Mouse (Mus musculus) midbrain, embryonic 12.5 days (tissue): Measurements from ENCODE around the gene Fam234b. TPM values are rescaled to one million over a fixed set of nuclear protein-coding genes. Genes with fewer than 3 reads are reported as not detected.

Source experiments
- ATAC-seq: fragments of 200-750 bp; cut with Nextera tagmentation; 2 replicates; pipeline ENCODE4 v1.8.0; 2017; ENCODE audit warnings: low read depth, moderate TSS enrichment, moderate library complexity; ENCODE audit not compliant: low FRiP score
- H3K27ac ChIP-seq: fragments of 300-500 bp; sonication (generic); replicated peaks from 2 replicates; pipeline ENCODE4 v1.5.1; 2016; ENCODE audit warnings: mild to moderate bottlenecking
- H3K27me3 ChIP-seq: fragments of 300-500 bp; sonication (generic); 2 replicates; pipeline ENCODE4 v1.6.1; 2016; ENCODE audit warnings: mild to moderate bottlenecking
- H3K36me3 ChIP-seq: fragments of 300-500 bp; sonication (generic); 2 replicates; pipeline ENCODE4 v1.6.1; 2016
- H3K4me1 ChIP-seq: fragments of 300-500 bp; sonication (generic); 2 replicates; pipeline ENCODE4 v1.6.1; 2016
- H3K4me2 ChIP-seq: fragments of 300-500 bp; sonication (generic); replicated peaks from 2 replicates; pipeline ENCODE4 v1.6.1; 2016; ENCODE audit warnings: mild to moderate bottlenecking, moderate library complexity
- H3K4me3 ChIP-seq: fragments of 300-500 bp; sonication (generic); 2 replicates; pipeline ENCODE4 v1.5.1; 2016; ENCODE audit warnings: mild to moderate bottlenecking
- H3K9ac ChIP-seq: fragments of 300-500 bp; sonication (generic); replicated peaks from 2 replicates; pipeline ENCODE4 v1.6.1; 2016; ENCODE audit warnings: mild to moderate bottlenecking, moderate library complexity
- H3K9me3 ChIP-seq: fragments of 300-500 bp; sonication (generic); 2 replicates; pipeline ENCODE4 v1.6.1; 2016; ENCODE audit warnings: mild to moderate bottlenecking
- WGBS: fragments of 180-500 bp; shearing (Covaris S2); methylation state at CpG from one replicate; pipeline ENCODE4 v1.1.7; 2016; 5-methylcytosine and 5-hydroxymethylcytosine counted together
- polyA plus RNA-seq: library from polyadenylated mRNA; unstranded; fragments of >200 nt; fragmentation: Nextera tagmentation; extraction: Ambion mirVana; gene quantifications from 2 replicates; pipeline ENCODE4 v1.2.1, GENCODE M21; 2016

Gene Fam234b
- 39.0 and 43.6 TPM in 2 replicates for polyA plus RNA-seq

GRCm38 (mm10) chr6:135197921-135198532 lies at the start of gene Fam234b, which contains the start of gene Hebp1:
Gene Fam234b, plus strand, starts transcription at chr6:135197977.
Gene Hebp1, minus strand, starts transcription at chr6:135198022.
- peak within 1 kb of the TSS; percentile 89 for H3K4me2 ChIP-seq
- H3K4me3 ChIP-seq = peak within 1 kb of the TSS; percentile 82
- peak; percentile 92 for ATAC-seq
- H3K9ac ChIP-seq = peak within 1 kb of the TSS; percentile 83
- WGBS = under 1% methylated on average over 52 of the region's 52 CpGs
- H3K27ac ChIP-seq = peak within 1 kb of the TSS; percentile 76
- H3K4me1 ChIP-seq = peaks cover 24% of the 10 kb centered on the region
- H3K27me3 ChIP-seq = peaks cover 14% of the 10 kb centered on the region
- no peaks in the 10 kb centered on the region for H3K36me3 ChIP-seq
- H3K9me3 ChIP-seq = 0 out of 2 replicates have a peak, but pooled peaks cover 2% of the 10 kb centered on the region

DNA sequence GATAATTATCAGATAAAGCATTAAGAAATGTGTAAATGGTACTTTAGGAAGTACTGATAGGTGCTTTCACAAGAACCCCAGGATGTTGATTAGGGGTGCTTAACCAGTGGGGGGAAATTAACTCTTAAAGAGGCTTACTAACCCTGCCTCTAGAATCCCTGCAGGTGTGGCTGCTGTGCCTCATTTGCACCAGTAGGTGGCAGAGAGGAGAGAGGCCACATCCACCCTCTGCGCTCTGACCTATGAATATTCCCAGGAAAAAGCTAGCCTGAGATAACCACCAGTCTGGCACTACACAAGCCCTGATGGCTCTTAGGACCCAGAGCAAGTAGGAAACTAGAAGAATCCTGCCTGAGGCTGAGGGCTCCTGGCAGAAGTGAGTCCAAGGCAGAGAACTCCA lies 49.3 kb upstream of the Fam234b start:
- Histone ChIP-seq H3K36me3 (no peaks in the 10 kb centered on the region), H3K27ac (no peak overlapping the region), H3K4me2 (no peak overlapping the region), H3K4me3 (no peak overlapping the region), H3K4me1 (no peaks in the 10 kb centered on the region), H3K27me3 (peaks cover 7% of the 10 kb centered on the region; the same call in 1 of the 2 replicates), H3K9me3 (no peaks in the 10 kb centered on the region), H3K9ac (no peak overlapping the region)
- 31% methylated on average over 1 of the region's 1 CpGs for WGBS
- ATAC-seq = 0 out of 2 replicates have a peak, but pooled peaks have one; percentile 38

GRCm38 (mm10) chr6:135149175-135149574 lies 48.6 kb upstream of the Fam234b start:
- H3K27ac ChIP-seq = no peak overlapping the region
- no peak overlapping the region for H3K9ac ChIP-seq
- 82% methylated on average over 4 of the region's 4 CpGs for WGBS
- H3K36me3 ChIP-seq = no peaks in the 10 kb centered on the region
- H3K27me3 ChIP-seq = peaks cover 7% of the 10 kb centered on the region; the same call in 1 of the 2 replicates
- ATAC-seq = no peak
- H3K4me2 ChIP-seq = no peak overlapping the region
- H3K4me3 ChIP-seq = no peak overlapping the region
- H3K9me3 ChIP-seq = no peaks in the 10 kb centered on the region
- H3K4me1 ChIP-seq = no peaks in the 10 kb centered on the region

GRCm38 (mm10) chr6:135149722-135150121 lies 48.1 kb upstream of the Fam234b start:
- Histone ChIP-seq H3K27ac (no peak overlapping the region), H3K27me3 (peaks cover 7% of the 10 kb centered on the region; the same call in 1 of the 2 replicates), H3K9ac (no peak overlapping the region), H3K9me3 (no peaks in the 10 kb centered on the region), H3K4me1 (no peaks in the 10 kb centered on the region), H3K4me3 (no peak overlapping the region), H3K36me3 (no peaks in the 10 kb centered on the region), H3K4me2 (no peak overlapping the region)
- WGBS = 77% methylated on average over 4 of the region's 4 CpGs
- peak; percentile 51; the same call in 1 of the 2 replicates for ATAC-seq

DNA sequence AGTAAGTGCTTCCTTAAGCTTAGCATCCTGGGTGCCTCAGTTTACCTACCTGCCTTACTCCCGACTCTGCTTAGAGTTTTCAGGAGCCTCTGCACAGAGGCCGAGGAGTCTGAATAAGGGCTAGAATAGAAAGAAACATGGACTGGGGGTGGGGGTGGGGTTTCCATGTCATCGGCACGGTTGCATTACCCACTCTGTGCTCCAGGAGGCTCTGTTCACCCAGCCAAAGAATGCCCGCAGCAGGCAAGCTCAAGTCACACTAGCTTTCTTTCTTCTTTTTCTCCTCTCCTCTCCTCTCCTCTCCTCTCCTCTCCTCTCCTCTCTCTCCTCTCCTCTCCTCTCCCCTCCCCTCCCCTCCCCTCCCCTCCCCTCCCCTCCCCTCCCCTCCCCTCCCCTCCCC lies 47.5 kb upstream of the Fam234b start:
- H3K4me1 ChIP-seq = no peaks in the 10 kb centered on the region
- WGBS = 41% methylated on average over 5 of the region's 5 CpGs
- no peak overlapping the region for H3K4me3 ChIP-seq
- H3K36me3 ChIP-seq = no peaks in the 10 kb centered on the region
- no peak overlapping the region for H3K27ac ChIP-seq
- no peak overlapping the region for H3K4me2 ChIP-seq
- no peak overlapping the region for H3K9ac ChIP-seq
- no peak for ATAC-seq
- no peaks in the 10 kb centered on the region for H3K9me3 ChIP-seq
- peaks cover 7% of the 10 kb centered on the region; the same call in 1 of the 2 replicates for H3K27me3 ChIP-seq

DNA sequence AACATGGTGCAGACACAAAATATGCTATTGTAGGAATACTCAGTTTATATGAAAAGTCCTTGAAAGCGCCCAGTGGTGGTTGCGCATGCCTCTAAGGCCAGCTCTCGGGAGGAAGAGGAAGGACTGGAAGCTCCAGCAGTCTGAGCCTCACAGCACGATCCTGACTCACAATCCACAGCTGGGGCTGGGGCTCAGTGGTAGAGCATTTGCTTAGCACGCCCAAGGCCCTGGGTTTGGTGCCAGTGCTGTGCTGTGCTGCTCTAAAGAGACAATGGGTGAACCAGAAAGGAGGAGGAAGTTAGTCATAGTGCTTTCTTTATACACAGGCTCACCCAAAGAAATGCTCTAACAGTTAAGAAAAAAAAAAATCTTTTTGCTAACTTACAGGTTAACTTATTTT lies 44.1 kb upstream of the Fam234b start:
- Histone ChIP-seq H3K4me3 (no peak overlapping the region), H3K27ac (no peak overlapping the region), H3K9me3 (no peaks in the 10 kb centered on the region), H3K36me3 (no peaks in the 10 kb centered on the region), H3K4me2 (no peak overlapping the region), H3K9ac (no peak overlapping the region), H3K4me1 (no peaks in the 10 kb centered on the region), H3K27me3 (peaks cover 7% of the 10 kb centered on the region; the same call in 1 of the 2 replicates)
- no peak for ATAC-seq
- 82% methylated on average over 5 of the region's 5 CpGs for WGBS

- no peak for ATAC-seq
- H3K36me3 ChIP-seq = no peaks in the 10 kb centered on the region
- no peaks in the 10 kb centered on the region for H3K9me3 ChIP-seq
- H3K4me3 ChIP-seq = no peak overlapping the region
- H3K4me2 ChIP-seq = no peak overlapping the region
- 80% methylated on average over 8 of the region's 8 CpGs for WGBS
- H3K9ac ChIP-seq = no peak overlapping the region
- H3K4me1 ChIP-seq = no peaks in the 10 kb centered on the region
- no peak overlapping the region for H3K27ac ChIP-seq
- H3K27me3 ChIP-seq = no peaks in the 10 kb centered on the region
Measured at GRCm38 (mm10) chr6:135156597-135156996, 41.2 kb upstream of the Fam234b start.

- Histone ChIP-seq H3K4me2 (no peak overlapping the region), H3K27me3 (no peaks in the 10 kb centered on the region), H3K36me3 (no peaks in the 10 kb centered on the region), H3K9me3 (no peaks in the 10 kb centered on the region), H3K27ac (no peak overlapping the region), H3K4me1 (no peaks in the 10 kb centered on the region), H3K9ac (no peak overlapping the region), H3K4me3 (no peak overlapping the region)
- ATAC-seq = no peak
- 76% methylated on average over 4 of the region's 4 CpGs for WGBS
Measured at GRCm38 (mm10) chr6:135157496-135157895, 40.3 kb upstream of the Fam234b start.

DNA sequence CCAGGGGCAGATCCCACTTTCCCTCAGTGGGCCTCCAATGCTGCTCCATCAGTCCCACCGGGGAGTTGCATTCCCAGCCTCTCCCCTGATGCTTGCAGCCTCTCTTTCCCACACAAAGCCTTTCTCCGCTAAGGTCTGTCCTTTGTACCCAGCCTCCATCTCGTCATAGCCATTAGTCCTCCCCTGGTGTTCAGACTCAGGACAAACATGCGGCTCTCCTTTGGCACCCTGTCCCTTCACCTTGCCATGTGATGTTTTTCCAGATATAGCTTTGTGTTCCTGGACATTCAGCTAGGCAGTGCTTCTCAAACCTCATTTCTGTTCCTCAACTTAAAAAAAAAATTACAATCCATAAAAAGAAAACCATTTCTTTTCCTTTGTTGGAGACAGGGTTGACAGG lies 39.3 kb upstream of the Fam234b start:
- WGBS = 45% methylated on average over 4 of the region's 4 CpGs
- Histone ChIP-seq H3K36me3 (no peaks in the 10 kb centered on the region), H3K9ac (no peak overlapping the region), H3K4me3 (no peak overlapping the region), H3K4me1 (no peaks in the 10 kb centered on the region), H3K9me3 (no peaks in the 10 kb centered on the region), H3K27ac (no peak overlapping the region), H3K4me2 (no peak overlapping the region), H3K27me3 (no peaks in the 10 kb centered on the region)
- ATAC-seq = no peak

- WGBS = 78% methylated on average over 4 of the region's 4 CpGs
- Histone ChIP-seq H3K4me2 (no peak overlapping the region), H3K27me3 (peaks cover 7% of the 10 kb centered on the region), H3K9ac (no peak overlapping the region), H3K4me3 (no peak overlapping the region), H3K4me1 (no peaks in the 10 kb centered on the region), H3K9me3 (no peaks in the 10 kb centered on the region), H3K27ac (no peak overlapping the region), H3K36me3 (no peaks in the 10 kb centered on the region)
- no peak for ATAC-seq
Measured at GRCm38 (mm10) chr6:135161356-135161755, 36.4 kb upstream of the Fam234b start.

- H3K9ac ChIP-seq = no peak overlapping the region
- no peaks in the 10 kb centered on the region for H3K36me3 ChIP-seq
- no peak overlapping the region for H3K4me3 ChIP-seq
- H3K9me3 ChIP-seq = no peaks in the 10 kb centered on the region
- peaks cover 17% of the 10 kb centered on the region for H3K27me3 ChIP-seq
- no peak overlapping the region for H3K4me2 ChIP-seq
- no peak overlapping the region for H3K27ac ChIP-seq
- H3K4me1 ChIP-seq = peaks cover 1% of the 10 kb centered on the region; the same call in 1 of the 2 replicates
- ATAC-seq = no peak
- WGBS = 88% methylated on average over 3 of the region's 3 CpGs
Measured at GRCm38 (mm10) chr6:135162311-135162710, 35.5 kb upstream of the Fam234b start.

GRCm38 (mm10) chr6:135162861-135163260 lies 34.9 kb upstream of the Fam234b start:
- H3K9me3 ChIP-seq = no peaks in the 10 kb centered on the region
- 84% methylated on average over 4 of the region's 4 CpGs for WGBS

More at GRCm38 (mm10) chr6:135162861-135163260, 34.9 kb upstream of the Fam234b start:
- no peak for ATAC-seq
- peaks cover 7% of the 10 kb centered on the region for H3K4me1 ChIP-seq
- no peak overlapping the region for H3K27ac ChIP-seq
- peaks cover 21% of the 10 kb centered on the region for H3K27me3 ChIP-seq
- no peak overlapping the region for H3K4me2 ChIP-seq
- no peak overlapping the region for H3K4me3 ChIP-seq
- H3K36me3 ChIP-seq = no peaks in the 10 kb centered on the region
- no peak overlapping the region for H3K9ac ChIP-seq
